Mouse (Mus musculus): Measurements from ENCODE around the gene Nkain2. TPM values are rescaled to one million over a fixed set of nuclear protein-coding genes. Genes with fewer than 3 reads are reported as not detected.
"Not testable (repeated sequence)": the region's sequence is repeated elsewhere in the genome, so short reads cannot be mapped to it uniquely, and the experiment has no call there.

Nkain2 gene
- polyA plus RNA-seq, 1 experiment: 30.0 TPM

GRCm38 (mm10) chr10:32790541-32790940 lies 99.7 kb downstream of the Nkain2 start:
- Histone ChIP-seq H3K27ac (ENCODE audit: insufficient read depth, low read length) (no peak overlapping the region), H3K4me3 (ENCODE audit: insufficient read depth, low read length) (no peak overlapping the region), H3K4me1 (ENCODE audit: control insufficient read depth, insufficient read depth, low read length) (0 out of 2 replicates have a peak, but pooled peaks cover 1% of the 10 kb centered on the region)
- TF ChIP-seq POLR2A (IDR thresholded peaks at IDR 0.05; ENCODE audit: extremely low read depth, insufficient read depth, low read length): no peak
- TF ChIP-seq CTCF (IDR thresholded peaks at IDR 0.05; ENCODE audit: extremely low read depth, insufficient read depth, low read length): no peak

- no peak overlapping the region for H3K27ac ChIP-seq (ENCODE audit: insufficient read depth, low read length)
- no peak for TF ChIP-seq POLR2A (IDR thresholded peaks at IDR 0.05; ENCODE audit: extremely low read depth, insufficient read depth, low read length)
- no peak for TF ChIP-seq CTCF (IDR thresholded peaks at IDR 0.05; ENCODE audit: extremely low read depth, insufficient read depth, low read length)
- H3K4me3 ChIP-seq (ENCODE audit: insufficient read depth, low read length): no peak overlapping the region
- no peaks in the 10 kb centered on the region for H3K4me1 ChIP-seq (ENCODE audit: control insufficient read depth, insufficient read depth, low read length)
Observed at GRCm38 (mm10) chr10:32782732-32783359, 107.4 kb downstream of the Nkain2 start.

GRCm38 (mm10) chr10:32738989-32739388 lies 151.3 kb downstream of the Nkain2 start:
- H3K27ac ChIP-seq (ENCODE audit: insufficient read depth, low read length): no peak overlapping the region; the same call in 1 of the 2 replicates
- no peak overlapping the region for H3K4me3 ChIP-seq (ENCODE audit: insufficient read depth, low read length)
- TF ChIP-seq CTCF (IDR thresholded peaks at IDR 0.05; ENCODE audit: extremely low read depth, insufficient read depth, low read length) (no peak), POLR2A (IDR thresholded peaks at IDR 0.05; ENCODE audit: extremely low read depth, insufficient read depth, low read length) (no peak)
- peaks cover 3% of the 10 kb centered on the region; the same call in 1 of the 2 replicates for H3K4me1 ChIP-seq (ENCODE audit: control insufficient read depth, insufficient read depth, low read length)

- H3K27ac ChIP-seq (ENCODE audit: insufficient read depth, low read length); H3K4me3 ChIP-seq (ENCODE audit: insufficient read depth, low read length); H3K4me1 ChIP-seq (ENCODE audit: control insufficient read depth, insufficient read depth, low read length): not testable (repeated sequence)
Observed at GRCm38 (mm10) chr10:32706579-32706978, 183.7 kb downstream of the Nkain2 start.

- TF ChIP-seq CTCF (IDR thresholded peaks at IDR 0.05; ENCODE audit: extremely low read depth, insufficient read depth, low read length) (no peak), POLR2A (IDR thresholded peaks at IDR 0.05; ENCODE audit: extremely low read depth, insufficient read depth, low read length) (no peak)
- H3K4me1 ChIP-seq (ENCODE audit: control insufficient read depth, insufficient read depth, low read length): no peaks in the 10 kb centered on the region
- no peak overlapping the region for H3K4me3 ChIP-seq (ENCODE audit: insufficient read depth, low read length)
Observed at GRCm38 (mm10) chr10:32696661-32697060, 193.6 kb downstream of the Nkain2 start.

GRCm38 (mm10) chr10:32684548-32684947 lies 205.7 kb downstream of the Nkain2 start:
- H3K4me1 ChIP-seq (ENCODE audit: control insufficient read depth, insufficient read depth, low read length): no peaks in the 10 kb centered on the region
- no peak overlapping the region for H3K27ac ChIP-seq (ENCODE audit: insufficient read depth, low read length)
- TF ChIP-seq CTCF (IDR thresholded peaks at IDR 0.05; ENCODE audit: extremely low read depth, insufficient read depth, low read length): no peak
- TF ChIP-seq POLR2A (IDR thresholded peaks at IDR 0.05; ENCODE audit: extremely low read depth, insufficient read depth, low read length): no peak
- no peak overlapping the region for H3K4me3 ChIP-seq (ENCODE audit: insufficient read depth, low read length)

More at GRCm38 (mm10) chr10:32696661-32697060, 193.6 kb downstream of the Nkain2 start:
- H3K27ac ChIP-seq (ENCODE audit: insufficient read depth, low read length): no peak overlapping the region

- Histone ChIP-seq H3K4me1 (ENCODE audit: control insufficient read depth, insufficient read depth, low read length) (no peaks in the 10 kb centered on the region), H3K27ac (ENCODE audit: insufficient read depth, low read length) (no peak overlapping the region), H3K4me3 (ENCODE audit: insufficient read depth, low read length) (no peak overlapping the region)
- no peak for TF ChIP-seq CTCF (IDR thresholded peaks at IDR 0.05; ENCODE audit: extremely low read depth, insufficient read depth, low read length)
- no peak for TF ChIP-seq POLR2A (IDR thresholded peaks at IDR 0.05; ENCODE audit: extremely low read depth, insufficient read depth, low read length)
Observed at GRCm38 (mm10) chr10:32640256-32640655, 250.0 kb downstream of the Nkain2 start.

- no peak overlapping the region for H3K4me3 ChIP-seq (ENCODE audit: insufficient read depth, low read length)
- H3K27ac ChIP-seq (ENCODE audit: insufficient read depth, low read length): no peak overlapping the region
- no peak for TF ChIP-seq CTCF (IDR thresholded peaks at IDR 0.05; ENCODE audit: extremely low read depth, insufficient read depth, low read length)
- no peak for TF ChIP-seq POLR2A (IDR thresholded peaks at IDR 0.05; ENCODE audit: extremely low read depth, insufficient read depth, low read length)
- no peaks in the 10 kb centered on the region for H3K4me1 ChIP-seq (ENCODE audit: control insufficient read depth, insufficient read depth, low read length)
Observed at GRCm38 (mm10) chr10:32639173-32639572, 251.1 kb downstream of the Nkain2 start.

GRCm38 (mm10) chr10:32631043-32631442 lies 259.2 kb downstream of the Nkain2 start:
- no peaks in the 10 kb centered on the region; the same call in 1 of the 2 replicates for H3K4me1 ChIP-seq (ENCODE audit: control insufficient read depth, insufficient read depth, low read length)
- TF ChIP-seq POLR2A (IDR thresholded peaks at IDR 0.05; ENCODE audit: extremely low read depth, insufficient read depth, low read length) (no peak), CTCF (IDR thresholded peaks at IDR 0.05; ENCODE audit: extremely low read depth, insufficient read depth, low read length) (no peak)
- no peak overlapping the region for H3K4me3 ChIP-seq (ENCODE audit: insufficient read depth, low read length)
- H3K27ac ChIP-seq (ENCODE audit: insufficient read depth, low read length): no peak overlapping the region

GRCm38 (mm10) chr10:32604448-32604847 lies 285.8 kb downstream of the Nkain2 start:
- TF ChIP-seq CTCF (IDR thresholded peaks at IDR 0.05; ENCODE audit: extremely low read depth, insufficient read depth, low read length) (no peak), POLR2A (IDR thresholded peaks at IDR 0.05; ENCODE audit: extremely low read depth, insufficient read depth, low read length) (no peak)
- Histone ChIP-seq H3K27ac (ENCODE audit: insufficient read depth, low read length) (no peak overlapping the region), H3K4me1 (ENCODE audit: control insufficient read depth, insufficient read depth, low read length) (no peaks in the 10 kb centered on the region), H3K4me3 (ENCODE audit: insufficient read depth, low read length) (no peak overlapping the region)

Measured in cortical plate, adult 2 months (tissue).